Mouse (Mus musculus): ENCODE results near the gene Depdc1b.

DNA sequence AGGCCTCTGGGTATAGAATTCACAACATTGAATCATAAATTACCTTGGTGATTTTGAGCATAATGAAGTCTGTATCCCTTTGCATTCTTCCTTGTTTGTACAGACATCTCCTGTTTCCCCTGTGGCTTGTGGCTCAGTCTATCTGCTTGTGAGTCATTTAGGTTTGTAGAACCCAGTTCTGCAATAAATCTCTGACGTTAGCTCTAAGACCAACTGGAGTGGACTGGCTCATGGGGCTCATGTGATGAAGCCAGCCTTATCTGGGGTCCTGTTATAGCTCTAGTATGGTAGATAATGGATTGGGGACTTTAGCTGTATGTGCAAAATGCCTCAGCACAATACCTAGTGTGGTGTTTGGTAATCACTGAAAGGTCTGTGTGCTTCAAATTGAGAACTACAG is 12.3 kb upstream of the Depdc1b start:
- TF ChIP-seq CTCF (conservative IDR thresholded peaks at IDR 0.05; ENCODE audit: insufficient read depth, insufficient read length, low read depth, low read length) (no peak), POLR2A (IDR thresholded peaks at IDR 0.05; ENCODE audit: low read depth, low read length) (no peak)
